Mouse (Mus musculus): ENCODE data around the gene Rnf145. TPM values are rescaled to one million over a fixed set of nuclear protein-coding genes. Genes with fewer than 3 reads are reported as not detected.

The Rnf145 gene
- polyA plus RNA-seq, 1 experiment from 2014 or later = 69.8 TPM

DNA sequence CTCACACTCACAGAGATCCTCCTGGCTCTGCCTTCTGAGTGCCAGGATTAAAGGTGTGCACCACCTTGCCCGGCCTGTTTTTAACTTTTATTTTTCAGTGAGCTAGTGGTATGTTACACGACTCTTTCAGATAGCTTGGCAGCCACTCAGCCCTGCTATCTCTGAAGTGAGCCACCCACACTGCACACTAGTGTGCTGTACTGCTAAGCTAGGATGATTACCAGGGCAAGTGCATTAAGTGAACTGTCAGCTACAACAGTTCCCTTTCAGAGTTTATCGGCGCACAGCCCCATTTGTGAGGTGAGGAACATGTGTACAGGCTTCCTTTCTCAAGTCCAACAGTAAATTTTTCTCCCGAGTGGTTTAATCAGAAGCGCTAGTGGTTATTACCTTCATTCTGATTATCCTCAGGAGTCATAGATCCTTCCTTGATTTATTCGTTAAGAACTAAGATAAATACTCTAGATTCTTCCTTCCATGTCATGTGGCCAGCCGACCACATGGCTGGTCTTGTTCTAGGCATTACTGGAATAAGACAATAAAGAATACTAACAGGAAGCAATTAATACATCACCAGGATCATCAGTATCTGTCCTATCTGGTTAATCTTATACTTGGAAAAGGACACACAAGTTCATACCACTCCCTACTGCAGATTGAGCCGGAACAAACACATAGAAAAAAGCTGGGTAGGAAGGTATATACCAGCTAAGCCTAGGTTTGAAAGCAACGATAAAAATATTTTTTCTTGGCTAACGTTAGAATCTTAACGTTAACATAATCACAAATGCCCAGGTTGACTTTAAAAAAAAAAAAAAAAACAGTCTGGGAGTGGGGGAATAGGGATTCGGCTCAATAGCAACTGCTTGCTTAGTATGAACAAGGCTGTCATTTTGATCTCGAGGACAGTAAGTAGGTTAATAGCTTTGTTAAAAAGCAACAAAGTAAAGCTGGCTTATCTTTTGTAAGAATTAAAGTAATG, 6.4 kb upstream of the Rnf145 start:
- 76% methylated on average over 14 of the region's 14 CpGs for WGBS
- no peaks in the 10 kb centered on the region for H3K27me3 ChIP-seq
- no peak overlapping the region for H3K4me3 ChIP-seq
- H3K4me1 ChIP-seq = no peaks in the 10 kb centered on the region
- H3K9ac ChIP-seq = no peak overlapping the region
- H3K4me2 ChIP-seq = no peak overlapping the region
- H3K9me3 ChIP-seq = no peaks in the 10 kb centered on the region
- no peak overlapping the region for H3K27ac ChIP-seq
- no peaks in the 10 kb centered on the region for H3K36me3 ChIP-seq
- no peak for ATAC-seq (ENCODE audit: insufficient number of reproducible peaks, low FRiP score, low TSS enrichment, low read depth)

DNA sequence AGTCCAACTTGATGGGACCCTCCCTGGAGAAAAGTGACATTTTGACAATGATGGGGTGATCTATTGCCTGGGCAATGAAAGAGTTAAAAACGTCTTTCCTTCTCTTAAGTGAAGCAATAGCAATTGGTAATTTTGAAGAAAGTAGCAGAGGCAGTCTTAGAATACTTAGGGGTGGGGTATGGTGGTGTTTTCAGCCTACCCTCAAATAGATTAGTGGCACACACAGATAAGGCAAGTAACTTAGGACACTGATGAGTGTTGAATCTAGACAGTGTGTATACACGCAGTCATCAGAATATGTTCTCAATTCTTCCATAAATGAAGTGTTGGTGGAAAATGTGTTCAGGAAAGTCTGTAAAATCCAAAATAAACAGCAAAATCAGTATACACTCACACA, 5.7 kb upstream of the Rnf145 start:
- no peak for ATAC-seq (ENCODE audit: insufficient number of reproducible peaks, low FRiP score, low TSS enrichment, low read depth)

GRCm38 (mm10) chr11:44514666-44515065, 4.1 kb upstream of the Rnf145 start:
- Histone ChIP-seq H3K4me1 (no peaks in the 10 kb centered on the region), H3K4me2 (no peak overlapping the region), H3K27ac (no peak overlapping the region), H3K27me3 (no peaks in the 10 kb centered on the region), H3K36me3 (no peaks in the 10 kb centered on the region), H3K4me3 (no peak overlapping the region), H3K9ac (no peak overlapping the region), H3K9me3 (no peaks in the 10 kb centered on the region)
- no peak for ATAC-seq (ENCODE audit: insufficient number of reproducible peaks, low FRiP score, low TSS enrichment, low read depth)
- 64% methylated on average over 2 of the region's 2 CpGs for WGBS

More for the DNA sequence above, 5.7 kb upstream of the Rnf145 start:
- Histone ChIP-seq H3K27ac (no peak overlapping the region), H3K9ac (no peak overlapping the region), H3K4me2 (no peak overlapping the region), H3K4me3 (no peak overlapping the region), H3K9me3 (no peaks in the 10 kb centered on the region), H3K4me1 (no peaks in the 10 kb centered on the region), H3K36me3 (no peaks in the 10 kb centered on the region), H3K27me3 (no peaks in the 10 kb centered on the region)
- 64% methylated on average over 2 of the region's 2 CpGs for WGBS

GRCm38 (mm10) chr11:44516362-44516761, 2.4 kb upstream of the Rnf145 start:
- ATAC-seq (ENCODE audit: insufficient number of reproducible peaks, low FRiP score, low TSS enrichment, low read depth) = no peak
- WGBS = 30% methylated on average over 1 of the region's 1 CpGs
- Histone ChIP-seq H3K4me2 (no peak overlapping the region), H3K36me3 (no peaks in the 10 kb centered on the region), H3K9ac (no peak overlapping the region), H3K27ac (no peak overlapping the region), H3K4me3 (no peak overlapping the region), H3K27me3 (no peaks in the 10 kb centered on the region), H3K9me3 (no peaks in the 10 kb centered on the region), H3K4me1 (peaks cover 7% of the 10 kb centered on the region)

DNA sequence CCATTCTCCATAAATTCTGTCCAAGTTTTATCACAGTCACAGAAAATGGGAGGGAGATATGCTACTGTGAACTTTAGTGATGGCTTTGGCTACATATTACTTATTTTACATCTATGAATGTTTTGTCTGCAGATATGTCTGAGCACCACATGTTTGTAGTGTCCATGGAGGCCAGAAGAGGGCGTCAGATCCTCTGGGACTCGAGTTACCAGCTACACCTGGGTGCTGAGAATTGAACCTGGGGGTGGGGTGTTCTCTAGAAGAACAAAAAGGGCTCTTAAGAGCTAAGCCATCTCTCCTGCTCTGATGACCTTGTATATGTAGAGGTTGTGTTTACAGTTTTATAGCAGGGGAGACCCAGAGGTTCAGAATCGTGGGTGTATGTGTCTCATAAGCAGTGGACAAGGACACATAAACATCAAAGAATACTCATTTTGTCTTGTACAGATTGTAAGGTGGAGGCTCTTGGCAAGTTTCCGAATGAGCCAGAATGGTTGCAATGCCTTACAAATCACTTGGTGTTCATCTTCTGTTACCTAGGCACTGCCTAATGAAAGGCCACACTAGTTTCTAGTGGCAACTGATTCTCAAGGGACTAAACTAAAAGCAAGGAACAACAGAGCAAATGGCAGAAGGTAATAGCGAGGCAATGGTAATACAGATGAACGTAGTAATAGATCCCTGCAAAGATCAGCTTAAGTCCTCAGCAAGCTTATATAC, 1.0 kb upstream of the Rnf145 start:
- H3K9ac ChIP-seq = no peak overlapping the region
- ATAC-seq (ENCODE audit: insufficient number of reproducible peaks, low FRiP score, low TSS enrichment, low read depth) = no peak
- peak overlapping the region; percentile 92 for H3K4me2 ChIP-seq
- no peaks in the 10 kb centered on the region for H3K9me3 ChIP-seq
- 51% methylated on average over 6 of the region's 6 CpGs for WGBS
- no peaks in the 10 kb centered on the region for H3K36me3 ChIP-seq
- H3K4me3 ChIP-seq = peak overlapping the region; percentile 99; the same call in 1 of the 2 replicates
- peaks cover 11% of the 10 kb centered on the region for H3K4me1 ChIP-seq
- no peak overlapping the region for H3K27ac ChIP-seq
- no peaks in the 10 kb centered on the region for H3K27me3 ChIP-seq

GRCm38 (mm10) chr11:44519096-44519949, 559 bp downstream of the Rnf145 start:
- WGBS = under 1% methylated on average over 46 of the region's 61 CpGs

GRCm38 (mm10) chr11:44519950-44520761, 1.4 kb downstream of the Rnf145 start:
- H3K9ac ChIP-seq = peak overlapping the region; percentile 91
- peak overlapping the region; percentile 92 for H3K27ac ChIP-seq

More at GRCm38 (mm10) chr11:44519096-44519949, 559 bp downstream of the Rnf145 start:
- H3K4me2 ChIP-seq = peak overlapping the region; percentile 92
- peak overlapping the region; percentile 91 for H3K9ac ChIP-seq
- peaks cover 11% of the 10 kb centered on the region for H3K4me1 ChIP-seq
- H3K4me3 ChIP-seq = peak overlapping the region; percentile 99
- no peaks in the 10 kb centered on the region for H3K9me3 ChIP-seq
- H3K27ac ChIP-seq = peak overlapping the region; percentile 92
- peak; percentile 68; the same call in 1 of the 2 replicates for ATAC-seq (ENCODE audit: insufficient number of reproducible peaks, low FRiP score, low TSS enrichment, low read depth)
- H3K27me3 ChIP-seq = no peaks in the 10 kb centered on the region
- no peaks in the 10 kb centered on the region for H3K36me3 ChIP-seq

DNA sequence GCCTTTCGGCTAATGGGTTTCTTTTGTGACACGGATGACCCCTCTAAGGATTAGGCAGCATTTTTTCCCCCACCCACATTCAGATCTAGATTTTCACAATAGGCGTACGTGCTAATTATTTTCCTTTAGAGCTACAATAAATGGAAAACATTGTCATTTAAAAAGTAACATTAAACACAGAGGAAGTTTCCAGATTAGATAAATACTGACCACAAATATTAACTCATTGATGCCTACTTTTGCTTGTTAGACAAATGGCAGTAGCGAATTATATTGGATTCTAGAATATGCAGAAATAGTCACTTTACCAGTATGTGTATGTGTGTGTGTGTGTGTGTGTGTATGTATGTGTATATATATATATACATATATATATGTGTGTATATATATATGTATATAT, 3.8 kb downstream of the Rnf145 start:
- peaks cover 21% of the 10 kb centered on the region for H3K36me3 ChIP-seq
- peaks cover 11% of the 10 kb centered on the region for H3K4me1 ChIP-seq
- no peaks in the 10 kb centered on the region for H3K27me3 ChIP-seq
- H3K9me3 ChIP-seq = no peaks in the 10 kb centered on the region
- no peak overlapping the region for H3K4me3 ChIP-seq
- no peak overlapping the region for H3K27ac ChIP-seq
- 88% methylated on average over 5 of the region's 5 CpGs for WGBS
- no peak for ATAC-seq (ENCODE audit: insufficient number of reproducible peaks, low FRiP score, low TSS enrichment, low read depth)
- H3K9ac ChIP-seq = no peak overlapping the region
- no peak overlapping the region for H3K4me2 ChIP-seq

More at GRCm38 (mm10) chr11:44519950-44520761, 1.4 kb downstream of the Rnf145 start:
- Histone ChIP-seq H3K4me2 (peak overlapping the region; percentile 92), H3K36me3 (peaks cover 6% of the 10 kb centered on the region), H3K9me3 (no peaks in the 10 kb centered on the region), H3K4me3 (peak overlapping the region; percentile 99), H3K27me3 (no peaks in the 10 kb centered on the region), H3K4me1 (peaks cover 11% of the 10 kb centered on the region)
- peak; percentile 75 for ATAC-seq (ENCODE audit: insufficient number of reproducible peaks, low FRiP score, low TSS enrichment, low read depth)
- under 1% methylated on average over 28 of the region's 28 CpGs for WGBS

DNA sequence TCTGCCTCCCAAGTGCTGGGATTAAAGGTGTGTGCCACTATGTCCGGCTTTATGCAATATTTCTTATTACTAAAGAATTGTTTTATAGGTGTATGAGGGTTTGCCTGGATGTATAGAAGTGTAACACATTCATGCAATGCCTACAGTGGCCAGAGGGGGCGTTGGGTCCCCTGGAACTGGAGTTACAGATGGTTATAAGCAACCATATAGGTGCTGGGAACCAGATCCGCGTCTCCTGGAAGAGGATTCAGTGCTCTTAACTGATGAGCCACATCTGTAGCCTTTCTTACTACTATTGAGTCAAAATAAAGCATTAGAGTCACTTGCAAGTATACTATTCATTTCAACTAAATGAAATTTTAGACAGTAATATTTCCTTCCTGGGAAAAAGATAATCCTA, 7.0 kb downstream of the Rnf145 start:
- H3K4me2 ChIP-seq = no peak overlapping the region
- H3K27ac ChIP-seq = no peak overlapping the region
- H3K9ac ChIP-seq = no peak overlapping the region
- H3K27me3 ChIP-seq = no peaks in the 10 kb centered on the region
- H3K4me1 ChIP-seq = peaks cover 8% of the 10 kb centered on the region
- H3K9me3 ChIP-seq = no peaks in the 10 kb centered on the region
- 77% methylated on average over 4 of the region's 4 CpGs for WGBS
- peaks cover 33% of the 10 kb centered on the region for H3K36me3 ChIP-seq
- ATAC-seq (ENCODE audit: insufficient number of reproducible peaks, low FRiP score, low TSS enrichment, low read depth) = no peak
- H3K4me3 ChIP-seq = no peak overlapping the region

DNA sequence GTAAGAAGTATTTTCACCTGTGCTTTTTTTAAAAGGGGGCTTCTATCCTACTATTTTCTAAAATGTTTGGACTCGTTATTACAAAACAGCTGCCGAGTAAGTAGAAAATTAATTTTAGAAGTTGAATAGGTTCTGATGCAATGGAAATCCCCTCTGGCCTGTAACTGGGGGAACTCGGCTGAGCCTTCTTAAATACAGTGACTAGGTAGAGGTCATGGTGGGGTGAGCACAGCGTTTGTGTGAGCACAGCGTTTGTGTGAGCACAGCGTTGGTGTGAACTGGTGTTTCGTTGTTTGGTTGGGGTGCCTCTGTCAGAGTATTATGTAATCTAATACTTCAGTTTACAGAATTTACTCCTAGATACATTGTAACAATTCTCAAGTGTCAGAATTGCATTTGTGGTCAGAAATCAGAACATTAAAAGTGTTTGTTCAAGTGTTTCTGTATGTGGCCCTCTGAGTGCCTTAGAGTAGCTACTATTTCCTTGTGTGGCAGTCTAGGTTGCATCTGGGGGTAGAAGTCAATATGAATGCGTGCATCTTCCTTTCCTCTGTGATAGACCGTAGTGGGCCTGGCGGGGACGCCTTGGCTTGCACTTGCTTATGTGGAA, 8.0 kb downstream of the Rnf145 start:
- H3K4me1 ChIP-seq = peaks cover under 1% of the 10 kb centered on the region; the same call in 1 of the 2 replicates
- no peak overlapping the region for H3K4me2 ChIP-seq
- H3K27me3 ChIP-seq = no peaks in the 10 kb centered on the region
- no peaks in the 10 kb centered on the region for H3K9me3 ChIP-seq
- no peak overlapping the region for H3K9ac ChIP-seq
- H3K4me3 ChIP-seq = no peak overlapping the region
- no peak overlapping the region for H3K27ac ChIP-seq
- WGBS = 80% methylated on average over 11 of the region's 11 CpGs
- H3K36me3 ChIP-seq = peaks cover 33% of the 10 kb centered on the region
- ATAC-seq (ENCODE audit: insufficient number of reproducible peaks, low FRiP score, low TSS enrichment, low read depth) = no peak

Measured in limb, embryonic 15.5 days (tissue).